Mouse (Mus musculus): Measurements from ENCODE around the gene Prox1.

- TF ChIP-seq POLR2A (IDR thresholded peaks at IDR 0.05; ENCODE audit: low read depth, low read length) (no peak), CTCF (IDR thresholded peaks at IDR 0.05; ENCODE audit: extremely low read depth, insufficient read length, insufficient replicate concordance, low read depth, low read length) (no peak)
Measured at GRCm38 (mm10) chr1:190149233-190149741, 21.2 kb downstream of the Prox1 start.
